In the genomic region with DNA sequence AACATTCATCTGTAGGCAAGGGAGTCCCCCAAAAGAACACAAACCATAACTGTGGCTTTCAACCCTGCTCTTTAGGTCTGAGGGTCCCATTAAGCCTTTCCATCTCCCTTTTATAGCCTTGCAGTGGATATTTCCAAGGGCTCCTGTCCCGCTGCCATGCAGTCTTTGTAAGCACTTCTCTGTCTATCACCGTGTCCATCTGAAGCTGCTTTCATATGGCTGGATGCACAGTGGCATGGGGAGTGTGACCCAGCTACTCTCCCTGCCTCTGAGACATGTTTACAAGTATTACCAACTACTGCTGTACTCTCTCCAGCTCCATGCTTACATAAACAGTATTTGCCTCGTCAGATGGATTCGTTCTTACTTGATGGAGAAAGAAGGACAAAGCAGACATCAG, we compare ENCODE assay signal across 16 mouse cellular contexts.
"Had no signal": no experiment of that assay in that cellular context is flagged by ENCODE, and none has a peak within 500 bp of the region (broad histone marks: within the 10 kb centered on the region; RNA-seq: fewer than 3 reads in every experiment).

No protein-coding gene starts in this region.

- H3K36me3 ChIP-seq: stomach, embryonic 15.5 days had no signal

- H3K4me2 ChIP-seq: neural tube, embryonic 13.5 days; neural tube, embryonic 15.5 days; stomach, embryonic 15.5 days had no signal

- H3K9ac ChIP-seq: neural tube, embryonic 13.5 days; neural tube, embryonic 15.5 days; stomach, embryonic 15.5 days had no signal

- H3K27ac ChIP-seq: neural tube, embryonic 13.5 days; neural tube, embryonic 15.5 days; stomach, embryonic 15.5 days; stomach, postnatal 0 days had no signal

- DNase-seq: retina, postnatal 1 day; right cerebral cortex, adult 18-20 months; right cerebral cortex, postnatal 14 days; right cerebral cortex, postnatal 25 days; right cerebral cortex, postnatal 4 days; spleen, adult 18-20 months; thymus, adult 18-20 months; thymus, adult 2 months; thymus, postnatal 14 days; thymus, postnatal 25 days; thymus, postnatal 36 days; thymus, postnatal 4 days had no signal

- H3K4me1 ChIP-seq: neural tube, embryonic 15.5 days; stomach, embryonic 15.5 days had no signal

- H3K9me3 ChIP-seq: neural tube, embryonic 13.5 days; neural tube, embryonic 15.5 days; stomach, embryonic 15.5 days had no signal

- H3K27me3 ChIP-seq: neural tube, embryonic 13.5 days; neural tube, embryonic 15.5 days; stomach, embryonic 15.5 days had no signal

- H3K4me3 ChIP-seq: neural tube, embryonic 13.5 days; neural tube, embryonic 15.5 days; stomach, embryonic 15.5 days had no signal
